Mouse (Mus musculus) kidney, embryonic 16.5 days (tissue): ENCODE results near the gene Prkg2. TPM values are rescaled to one million over a fixed set of nuclear protein-coding genes. Genes with fewer than 3 reads are reported as not detected.

ENCODE experiments used
- ATAC-seq: fragments of 200-750 bp; cut with Nextera tagmentation; 2 replicates; pipeline ENCODE4 v1.8.0; 2017; ENCODE audit warnings: moderate TSS enrichment; ENCODE audit not compliant: low FRiP score, low TSS enrichment
- H3K27ac ChIP-seq: fragments of 300-500 bp; sonication (generic); 2 replicates; pipeline ENCODE4 v1.5.1; 2014; ENCODE audit warnings: low read length
- H3K27me3 ChIP-seq: fragments of 300-500 bp; sonication (generic); 2 replicates; pipeline ENCODE4 v1.6.1; 2014; ENCODE audit warnings: low read length, control low read depth, mixed read lengths; ENCODE audit not compliant: insufficient read depth
- H3K36me3 ChIP-seq: fragments of 300-500 bp; sonication (generic); 2 replicates; pipeline ENCODE4 v1.6.1; 2014; ENCODE audit warnings: low read length, control low read depth, mixed read lengths; ENCODE audit not compliant: insufficient read depth
- H3K4me1 ChIP-seq: fragments of 300-500 bp; sonication (generic); 2 replicates; pipeline ENCODE4 v1.6.1; 2014; ENCODE audit warnings: low read length, control low read depth, mixed read lengths; ENCODE audit not compliant: insufficient read depth
- H3K4me2 ChIP-seq: fragments of 300-500 bp; sonication (generic); replicated peaks from 2 replicates; pipeline ENCODE4 v1.6.1; 2014; ENCODE audit warnings: low read depth, low read length
- H3K4me3 ChIP-seq: fragments of 300-500 bp; sonication (generic); 2 replicates; pipeline ENCODE4 v1.5.1; 2014; ENCODE audit warnings: mild to moderate bottlenecking, low read length
- H3K9ac ChIP-seq: fragments of 300-500 bp; sonication (generic); replicated peaks from 2 replicates; pipeline ENCODE4 v1.6.1; 2014; ENCODE audit warnings: low read length
- H3K9me3 ChIP-seq: fragments of 300-500 bp; sonication (generic); 2 replicates; pipeline ENCODE4 v1.6.1; 2016; ENCODE audit warnings: low read length, control low read depth
- WGBS: fragments of 180-500 bp; shearing (Covaris S2); extraction: QIAGEN DNeasy Blood & Tissue Kit; methylation state at CpG from one replicate; pipeline ENCODE4 v1.1.7; 2014; 5-methylcytosine and 5-hydroxymethylcytosine counted together
- polyA plus RNA-seq: library from polyadenylated mRNA; unstranded; fragments of >200 nt; fragmentation: Nextera tagmentation; extraction: Ambion mirVana; gene quantifications from 2 replicates; pipeline ENCODE4 v1.2.1, GENCODE M21; 2015

Gene Prkg2
- polyA plus RNA-seq, 1 experiment from 2014 or later, result 2.4 TPM

DNA sequence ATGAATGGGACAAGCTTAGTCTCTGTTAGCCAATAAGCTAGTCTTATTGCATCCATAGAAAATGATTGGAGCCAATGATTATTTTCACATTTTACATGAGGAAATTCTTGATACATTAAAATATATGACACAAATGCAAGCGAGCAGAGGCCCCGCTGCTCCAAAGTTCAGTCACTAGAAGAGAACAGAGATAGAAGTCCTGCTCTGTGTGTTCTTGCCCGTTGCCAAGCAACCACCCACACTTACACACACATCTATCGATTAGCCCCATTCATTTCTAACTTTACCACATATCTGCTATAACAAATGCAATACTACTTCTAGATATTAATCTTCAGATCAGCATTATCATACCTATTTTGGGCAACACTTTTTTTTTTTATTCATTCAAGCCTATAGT lies 85.6 kb downstream of the Prkg2 start:
- no peaks in the 10 kb centered on the region for H3K4me1 ChIP-seq
- no peak overlapping the region for H3K4me3 ChIP-seq
- H3K9ac ChIP-seq, result no peak overlapping the region
- WGBS, result 91% methylated on average over 4 of the region's 4 CpGs
- H3K36me3 ChIP-seq, result no peaks in the 10 kb centered on the region
- no peaks in the 10 kb centered on the region for H3K9me3 ChIP-seq
- H3K27me3 ChIP-seq, result no peaks in the 10 kb centered on the region
- H3K4me2 ChIP-seq, result no peak overlapping the region
- no peak for ATAC-seq
- no peak overlapping the region for H3K27ac ChIP-seq

DNA sequence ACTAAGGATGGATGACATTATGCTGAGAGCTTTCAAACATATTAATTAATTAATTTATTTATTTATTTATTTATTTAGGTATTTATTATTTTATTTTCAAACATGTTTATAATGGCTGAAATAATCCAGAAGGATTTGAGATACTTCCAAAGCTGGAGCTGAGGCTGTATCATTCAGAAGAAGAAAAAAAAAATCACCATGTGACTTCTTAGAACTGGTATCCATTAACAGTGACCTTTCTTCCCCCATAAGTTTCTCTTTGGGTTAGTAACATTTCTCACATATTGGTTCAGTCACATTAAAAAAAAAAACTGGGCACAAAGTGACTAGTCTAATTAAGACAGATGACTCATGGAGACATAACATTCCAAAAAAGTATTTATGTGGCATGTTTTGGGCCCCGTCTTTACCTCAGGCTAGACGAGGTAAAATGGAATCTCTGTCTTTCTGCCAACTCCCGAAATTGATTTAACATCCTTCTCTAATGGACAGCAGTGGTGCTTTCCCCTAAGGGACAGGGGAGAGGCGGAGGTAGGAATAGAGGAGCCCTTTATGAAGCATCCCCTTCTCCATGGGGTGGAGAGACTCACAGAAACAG lies 86.6 kb downstream of the Prkg2 start:
- Histone ChIP-seq H3K4me1 (no peaks in the 10 kb centered on the region), H3K27ac (no peak overlapping the region), H3K9me3 (no peaks in the 10 kb centered on the region), H3K4me3 (no peak overlapping the region), H3K36me3 (no peaks in the 10 kb centered on the region), H3K4me2 (no peak overlapping the region), H3K9ac (no peak overlapping the region), H3K27me3 (no peaks in the 10 kb centered on the region)
- no peak for ATAC-seq
- 74% methylated on average over 4 of the region's 4 CpGs for WGBS

DNA sequence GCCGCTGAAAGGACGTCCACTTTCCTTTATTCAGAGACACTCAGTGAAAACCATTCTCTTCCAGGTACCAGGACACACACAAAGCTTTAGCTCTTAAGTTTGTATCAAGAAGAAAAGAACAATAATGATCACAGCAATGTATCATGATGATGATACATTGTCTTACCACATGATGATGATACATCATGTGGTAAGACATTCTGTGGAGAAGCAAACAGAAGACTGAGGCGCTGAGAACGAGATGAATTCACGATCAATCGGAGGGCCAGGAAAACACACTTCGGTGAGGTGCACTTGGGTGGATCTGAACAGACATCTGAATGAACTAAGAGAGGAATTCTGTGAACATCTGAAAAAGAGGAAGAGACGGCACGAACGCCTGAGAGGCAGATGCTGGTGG lies 87.4 kb downstream of the Prkg2 start:
- Histone ChIP-seq H3K4me1 (no peaks in the 10 kb centered on the region), H3K27ac (no peak overlapping the region), H3K36me3 (no peaks in the 10 kb centered on the region), H3K27me3 (no peaks in the 10 kb centered on the region), H3K4me3 (no peak overlapping the region), H3K9me3 (no peaks in the 10 kb centered on the region), H3K9ac (no peak overlapping the region), H3K4me2 (no peak overlapping the region)
- no peak for ATAC-seq
- 88% methylated on average over 10 of the region's 10 CpGs for WGBS

DNA sequence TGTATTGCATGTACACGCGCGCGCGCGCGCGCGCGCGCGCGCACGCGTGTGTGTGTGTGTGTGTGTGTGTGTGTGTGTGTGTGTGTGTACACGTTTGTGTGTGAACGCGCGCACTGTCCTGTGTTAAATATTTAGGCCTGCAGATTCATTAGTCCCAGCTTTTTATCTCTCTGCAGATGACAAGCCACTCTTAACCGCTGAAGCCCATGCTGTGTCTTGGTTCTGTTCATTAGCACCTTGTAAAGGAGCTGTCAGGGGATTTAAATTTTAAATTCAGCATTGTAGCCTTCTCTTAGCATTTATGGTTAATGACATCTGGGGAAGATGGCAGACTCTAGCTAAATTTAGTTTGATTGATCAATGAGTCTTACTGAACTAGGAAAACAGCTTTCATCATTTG lies 90.5 kb downstream of the Prkg2 start:
- no peak for ATAC-seq
- WGBS, result 91% methylated on average over 20 of the region's 20 CpGs
- Histone ChIP-seq H3K27ac (no peak overlapping the region), H3K4me3 (no peak overlapping the region), H3K36me3 (no peaks in the 10 kb centered on the region), H3K9me3 (no peaks in the 10 kb centered on the region), H3K4me2 (no peak overlapping the region), H3K27me3 (no peaks in the 10 kb centered on the region), H3K9ac (no peak overlapping the region), H3K4me1 (no peaks in the 10 kb centered on the region)

DNA sequence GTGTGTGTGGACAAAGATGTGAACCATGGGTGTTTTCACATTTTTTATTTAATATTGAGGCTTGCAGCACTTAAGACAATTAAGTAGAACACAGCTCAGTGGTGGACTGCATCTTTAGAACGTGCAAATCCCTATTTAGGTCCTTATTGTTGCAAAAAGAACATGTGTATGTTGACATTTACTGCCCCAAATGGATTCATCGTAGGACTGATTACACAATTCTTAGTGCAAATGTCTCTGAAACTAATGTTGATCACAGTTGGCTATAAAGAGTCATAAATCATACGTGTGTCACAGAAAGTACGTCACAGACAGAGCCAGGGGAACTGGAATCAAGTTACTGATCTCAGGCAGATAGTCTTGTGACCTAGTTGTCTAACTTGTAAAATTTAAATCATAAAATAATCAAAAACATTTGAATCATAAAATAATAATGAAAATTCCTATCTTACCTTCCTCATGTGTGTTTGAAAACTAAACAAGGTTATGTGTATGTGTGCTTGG lies 91.0 kb downstream of the Prkg2 start:
- no peak overlapping the region for H3K9ac ChIP-seq
- WGBS, result 46% methylated on average over 4 of the region's 4 CpGs
- H3K27me3 ChIP-seq, result no peaks in the 10 kb centered on the region
- no peaks in the 10 kb centered on the region for H3K4me1 ChIP-seq
- H3K4me3 ChIP-seq, result no peak overlapping the region
- H3K27ac ChIP-seq, result no peak overlapping the region
- no peaks in the 10 kb centered on the region for H3K9me3 ChIP-seq
- H3K36me3 ChIP-seq, result no peaks in the 10 kb centered on the region
- no peak overlapping the region for H3K4me2 ChIP-seq
- ATAC-seq, result no peak

DNA sequence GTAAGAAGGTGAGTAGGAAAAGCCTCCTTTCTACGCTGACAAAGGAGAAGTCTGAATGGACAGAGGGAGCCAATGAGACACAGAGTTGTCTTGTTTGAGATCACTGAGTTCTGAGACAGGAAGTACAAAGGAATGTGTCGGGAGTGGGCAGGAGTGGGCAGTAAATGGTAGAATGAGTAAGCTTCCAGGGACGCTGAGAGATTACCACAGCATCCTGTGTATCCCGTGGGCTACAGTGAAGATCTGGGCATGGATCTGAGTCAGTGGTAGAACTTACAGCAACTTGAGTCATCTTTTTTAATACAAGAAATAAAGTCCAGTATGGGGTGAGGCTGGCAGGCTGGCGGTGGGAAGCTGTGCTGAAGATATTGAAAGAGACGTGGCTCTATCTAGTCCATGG lies 93.4 kb downstream of the Prkg2 start:
- no peak for ATAC-seq
- Histone ChIP-seq H3K4me2 (no peak overlapping the region), H3K4me1 (peaks cover 6% of the 10 kb centered on the region; the same call in 1 of the 2 replicates), H3K9me3 (no peaks in the 10 kb centered on the region), H3K36me3 (no peaks in the 10 kb centered on the region), H3K4me3 (no peak overlapping the region), H3K27me3 (no peaks in the 10 kb centered on the region), H3K9ac (no peak overlapping the region), H3K27ac (no peak overlapping the region)
- WGBS, result 59% methylated on average over 6 of the region's 6 CpGs

DNA sequence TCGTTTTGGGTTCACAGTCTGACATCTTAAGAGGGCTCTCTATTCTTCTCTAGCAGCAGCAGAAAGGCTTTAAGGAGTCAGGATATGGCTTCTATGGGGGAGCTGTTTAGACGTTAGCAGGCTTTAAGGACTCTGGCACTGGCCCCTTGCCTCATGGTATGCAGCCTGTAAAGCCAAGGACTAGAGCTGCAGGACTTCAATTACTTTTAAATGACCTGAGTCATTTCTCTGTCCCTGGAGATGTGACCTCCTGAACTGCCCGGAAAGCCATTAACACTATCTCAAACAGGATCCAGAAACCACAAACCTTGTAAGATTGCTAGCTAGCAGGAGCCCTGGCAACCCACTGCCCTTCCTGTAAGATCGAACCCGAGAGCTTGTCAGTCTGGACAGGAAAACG lies 96.4 kb downstream of the Prkg2 start:
- no peak overlapping the region for H3K4me2 ChIP-seq
- no peaks in the 10 kb centered on the region for H3K27me3 ChIP-seq
- no peak for ATAC-seq
- peaks cover 10% of the 10 kb centered on the region; the same call in 1 of the 2 replicates for H3K4me1 ChIP-seq
- H3K9me3 ChIP-seq, result no peaks in the 10 kb centered on the region
- H3K9ac ChIP-seq, result no peak overlapping the region
- no peak overlapping the region for H3K4me3 ChIP-seq
- no peak overlapping the region for H3K27ac ChIP-seq
- no peaks in the 10 kb centered on the region for H3K36me3 ChIP-seq
- WGBS, result 8% methylated on average over 6 of the region's 6 CpGs

DNA sequence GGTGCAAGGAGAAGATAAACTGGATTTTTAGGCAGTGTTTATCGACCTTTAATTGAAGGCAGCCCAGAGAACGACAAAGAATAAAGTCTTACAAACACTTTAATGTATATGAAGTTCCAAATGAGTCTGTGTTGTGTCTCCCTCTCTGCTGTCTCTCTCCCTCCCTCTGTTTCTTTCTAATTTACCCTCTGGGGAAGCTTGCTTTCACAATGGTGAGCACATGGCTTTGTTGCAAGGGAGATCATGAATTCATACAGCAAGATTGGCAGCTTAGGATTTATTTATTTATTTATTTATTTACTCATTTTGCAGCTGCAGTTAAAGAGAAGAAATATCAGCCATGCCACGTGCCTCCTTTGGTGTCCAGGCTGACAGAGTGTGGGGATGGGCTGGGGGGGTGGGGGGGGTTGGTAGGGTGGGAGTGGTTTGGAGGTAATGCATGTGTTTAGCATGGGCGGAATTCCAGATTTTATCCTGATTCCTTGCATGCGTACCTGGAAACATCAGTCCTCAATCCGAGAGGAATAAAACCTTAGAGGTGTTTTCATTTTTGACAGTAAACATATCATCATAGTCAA lies 97.4 kb downstream of the Prkg2 start:
- no peaks in the 10 kb centered on the region for H3K27me3 ChIP-seq
- no peaks in the 10 kb centered on the region for H3K9me3 ChIP-seq
- H3K9ac ChIP-seq, result no peak overlapping the region
- ATAC-seq, result no peak
- no peaks in the 10 kb centered on the region for H3K36me3 ChIP-seq
- H3K27ac ChIP-seq, result no peak overlapping the region
- WGBS, result 76% methylated on average over 6 of the region's 6 CpGs
- H3K4me1 ChIP-seq, result peaks cover 12% of the 10 kb centered on the region; the same call in 1 of the 2 replicates
- H3K4me3 ChIP-seq, result no peak overlapping the region
- no peak overlapping the region for H3K4me2 ChIP-seq

DNA sequence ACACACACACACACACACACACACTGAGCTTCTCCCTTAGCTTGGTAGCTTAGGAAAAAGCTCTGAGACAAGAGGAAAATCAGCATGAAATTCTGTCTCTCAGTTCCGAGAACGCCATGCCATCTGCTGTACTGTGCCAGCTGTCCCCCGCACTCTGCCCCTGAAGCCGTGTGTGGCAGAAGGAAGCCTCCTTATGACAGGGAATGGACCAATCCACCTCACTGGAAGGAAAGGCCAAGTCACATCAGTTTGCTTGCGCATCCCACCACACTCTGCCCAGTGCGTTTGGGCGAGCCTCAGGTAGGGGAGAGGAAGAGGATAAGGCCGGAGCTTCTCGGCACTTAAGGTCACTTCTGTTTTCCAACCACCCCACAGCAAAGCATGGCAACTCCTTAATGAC lies 98.0 kb downstream of the Prkg2 start:
- Histone ChIP-seq H3K27ac (no peak overlapping the region), H3K4me1 (peaks cover 12% of the 10 kb centered on the region; the same call in 1 of the 2 replicates), H3K9ac (no peak overlapping the region), H3K4me3 (no peak overlapping the region), H3K4me2 (no peak overlapping the region), H3K9me3 (no peaks in the 10 kb centered on the region), H3K27me3 (no peaks in the 10 kb centered on the region), H3K36me3 (no peaks in the 10 kb centered on the region)
- ATAC-seq, result no peak
- 85% methylated on average over 9 of the region's 9 CpGs for WGBS

DNA sequence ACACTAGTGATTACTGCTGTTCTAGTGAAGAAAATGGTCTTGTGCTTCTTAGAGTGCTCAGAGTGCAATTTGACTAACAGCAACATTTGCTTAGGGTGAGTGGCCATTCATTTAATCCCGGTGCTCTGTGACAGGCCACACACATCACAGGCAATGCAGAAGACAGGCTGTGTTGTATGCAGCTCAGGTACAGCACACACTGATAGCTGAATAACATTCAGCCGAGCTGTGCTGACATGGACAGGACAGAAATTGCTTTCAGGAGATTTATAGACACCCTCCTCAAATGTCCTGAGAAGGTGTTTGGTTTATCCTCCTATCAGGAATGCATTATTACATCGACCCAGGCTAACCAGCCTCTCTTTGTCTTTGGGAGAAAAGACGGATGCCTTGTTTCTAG lies 99.3 kb downstream of the Prkg2 start:
- WGBS, result 17% methylated on average over 4 of the region's 4 CpGs

More for the DNA sequence above, 99.3 kb downstream of the Prkg2 start:
- Histone ChIP-seq H3K4me1 (peaks cover 12% of the 10 kb centered on the region; the same call in 1 of the 2 replicates), H3K36me3 (no peaks in the 10 kb centered on the region), H3K4me3 (no peak overlapping the region), H3K27ac (no peak overlapping the region), H3K9me3 (no peaks in the 10 kb centered on the region), H3K4me2 (no peak overlapping the region), H3K9ac (no peak overlapping the region), H3K27me3 (no peaks in the 10 kb centered on the region)
- peak; percentile 51; the same call in 1 of the 2 replicates for ATAC-seq
